Mouse (Mus musculus) WW6 (cell line): Measurements from ENCODE around the gene D630039A03Rik.
"Not testable (repeated sequence)": the region's sequence is repeated elsewhere in the genome, so short reads cannot be mapped to it uniquely, and the experiment has no call there.

Experiments used
- DNase-seq: peaks from one replicate; pipeline ENCODE4 v3.0.0-alpha.2; 2013; ENCODE audit warnings: low read depth, low spot score

Gene D630039A03Rik

DNA sequence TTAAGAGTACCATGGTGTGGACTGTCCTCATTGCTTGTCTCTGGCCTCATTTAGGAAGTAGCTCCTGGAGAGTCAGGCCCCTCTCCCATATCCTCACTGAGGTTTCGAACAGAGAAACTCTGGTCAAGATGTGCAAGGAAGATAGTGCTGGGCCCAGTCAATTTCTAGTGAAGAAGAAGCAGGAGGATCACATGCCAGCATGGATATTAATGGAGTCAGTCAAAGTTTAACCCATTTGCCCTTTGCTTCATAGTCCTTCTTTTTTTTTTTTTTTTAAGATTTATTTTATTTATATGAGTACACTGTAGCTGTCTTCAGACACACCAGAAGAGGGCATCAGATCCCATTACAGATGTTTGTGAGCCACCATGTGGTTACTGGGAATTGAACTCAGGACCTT is 27.1 kb downstream of the D630039A03Rik start:
- not testable (repeated sequence) for DNase-seq

DNA sequence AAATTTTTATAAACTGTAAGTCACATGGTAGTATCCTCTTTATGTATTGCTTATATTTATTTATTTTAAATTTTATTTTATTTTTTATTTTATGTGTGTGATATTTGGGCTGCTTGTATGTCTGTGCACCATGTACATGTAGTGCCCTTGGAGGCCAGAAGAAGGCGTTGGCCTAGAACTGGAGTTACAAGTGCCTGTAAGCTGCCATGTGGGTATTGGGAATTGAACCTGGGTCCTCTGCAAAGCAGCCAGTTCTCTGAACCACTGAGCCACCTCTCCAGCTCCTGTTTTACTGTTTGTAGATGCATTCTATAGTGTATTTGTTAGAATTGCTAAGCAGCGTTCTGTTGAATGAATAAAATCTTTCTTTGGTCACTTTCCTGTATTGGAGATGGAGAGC is 27.9 kb downstream of the D630039A03Rik start:
- no peak for DNase-seq

- no peak for DNase-seq
Measured at GRCm38 (mm10) chr4:57886888-57887230, 29.2 kb downstream of the D630039A03Rik start.

DNA sequence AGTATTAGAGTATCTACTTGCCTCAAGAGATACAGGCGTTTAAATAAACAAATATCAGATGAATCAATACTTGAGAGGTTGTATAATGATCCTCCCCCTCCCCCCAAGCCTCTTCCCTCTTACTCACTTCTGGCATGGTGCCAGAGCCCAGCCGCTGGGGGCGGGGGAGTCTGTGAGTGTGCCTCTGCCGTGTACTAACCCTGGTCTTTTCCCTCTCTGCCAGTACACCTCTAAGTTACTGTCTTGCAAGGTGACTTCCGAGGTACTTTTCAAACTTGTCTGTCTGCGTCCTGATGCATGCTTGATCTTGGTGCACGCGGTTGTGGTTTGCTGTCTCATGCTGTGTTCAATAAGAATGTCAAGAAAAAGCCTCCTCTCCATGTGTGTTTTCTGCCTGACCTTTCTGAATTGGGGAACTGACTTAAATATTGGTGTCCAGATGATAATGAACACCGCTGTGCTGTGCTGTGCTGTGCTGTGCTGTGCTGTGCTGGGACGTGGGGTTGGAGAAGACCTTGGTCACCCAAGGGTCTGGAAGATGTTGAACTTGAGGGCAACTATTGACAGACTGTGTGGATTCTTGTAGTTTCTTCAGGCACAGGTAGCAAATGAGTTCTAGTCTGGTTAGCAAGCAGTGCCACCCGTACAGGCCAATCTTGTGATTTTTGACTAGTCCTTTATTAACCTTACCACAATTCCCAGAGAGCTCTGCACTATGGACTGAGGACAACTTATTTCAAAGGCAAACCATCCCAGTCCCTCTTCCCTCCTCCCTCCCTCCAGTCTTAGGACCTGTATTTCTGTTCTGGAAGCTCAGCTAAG is 29.8 kb downstream of the D630039A03Rik start:
- no peak for DNase-seq

GRCm38 (mm10) chr4:57885186-57885585 is 30.9 kb downstream of the D630039A03Rik start:
- DNase-seq, result no peak

DNA sequence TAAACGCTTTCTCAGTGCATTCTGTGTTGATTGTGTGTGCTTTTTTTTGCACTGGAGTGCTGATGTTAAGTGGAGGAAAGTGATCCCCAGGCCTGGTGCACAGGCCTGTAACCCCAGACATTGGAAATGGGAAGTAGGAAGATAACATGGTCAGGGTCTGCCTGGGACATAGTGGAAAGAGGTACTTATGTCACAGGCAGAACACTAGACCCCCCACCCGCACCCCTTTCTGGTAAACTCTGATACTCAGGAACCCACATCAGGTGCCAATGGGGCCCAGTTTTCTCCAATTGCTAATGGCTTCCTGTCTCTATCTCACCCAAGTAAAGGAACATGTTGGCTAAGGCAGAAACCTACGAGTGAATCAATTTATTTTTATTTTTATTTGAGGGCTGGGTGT is 31.6 kb downstream of the D630039A03Rik start:
- no peak for DNase-seq

GRCm38 (mm10) chr4:57883520-57884421 is 32.3 kb downstream of the D630039A03Rik start:
- DNase-seq, result no peak

- peak; percentile 58 for DNase-seq
Measured at GRCm38 (mm10) chr4:57879804-57880357, 36.2 kb downstream of the D630039A03Rik start.

DNA sequence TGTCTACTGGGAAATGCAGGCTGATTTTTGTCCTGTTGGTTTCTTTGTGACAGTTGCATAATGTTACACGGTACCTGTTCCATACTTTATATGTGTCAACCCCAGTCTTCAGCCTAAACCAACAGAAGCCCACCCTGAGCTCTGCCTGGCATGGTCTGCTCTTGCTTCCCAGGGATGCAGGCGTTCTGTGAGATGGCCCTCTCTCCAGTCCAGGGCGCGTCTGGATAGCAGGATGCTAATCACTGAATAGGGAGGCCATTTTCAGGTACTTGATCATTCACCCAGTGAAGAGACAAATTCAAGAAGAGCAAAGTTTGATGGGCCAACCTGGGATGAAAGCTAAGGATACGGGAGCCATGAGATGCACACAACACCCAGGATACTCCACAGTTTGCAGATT is 37.0 kb downstream of the D630039A03Rik start:
- no peak for DNase-seq

- no peak for DNase-seq
Measured at GRCm38 (mm10) chr4:57867454-57867853, 48.6 kb downstream of the D630039A03Rik start.

- DNase-seq, result no peak
Measured at GRCm38 (mm10) chr4:57866990-57867389, 49.1 kb downstream of the D630039A03Rik start.

DNA sequence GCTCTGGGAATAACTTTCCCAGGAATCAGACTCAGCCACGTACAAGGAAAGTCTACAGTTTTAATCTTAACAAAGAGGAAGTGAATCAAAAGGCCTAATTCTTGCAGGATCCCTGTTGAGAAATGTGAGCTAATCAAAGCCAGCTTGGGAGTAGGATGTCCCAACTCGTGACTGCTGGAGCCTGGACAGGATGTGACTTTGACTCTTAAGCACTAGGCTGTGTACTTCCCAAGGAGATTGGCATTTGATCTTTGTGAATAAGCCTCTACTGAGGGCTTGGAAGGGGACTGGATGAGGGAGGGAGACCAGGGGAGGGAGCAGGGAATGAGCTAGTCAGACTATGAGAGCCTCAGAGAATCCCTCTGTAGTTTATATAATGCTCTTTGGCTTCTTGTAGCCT is 50.0 kb downstream of the D630039A03Rik start:
- no peak for DNase-seq

GRCm38 (mm10) chr4:57862269-57862986 is 53.7 kb downstream of the D630039A03Rik start:
- DNase-seq, result no peak

GRCm38 (mm10) chr4:57861856-57862255 is 54.2 kb downstream of the D630039A03Rik start:
- DNase-seq, result no peak

GRCm38 (mm10) chr4:57861166-57861565 is 54.9 kb downstream of the D630039A03Rik start:
- DNase-seq, result no peak

GRCm38 (mm10) chr4:57860204-57860611 is 55.9 kb downstream of the D630039A03Rik start:
- no peak for DNase-seq
